Comparison of ENCODE assay signal across 9 mouse cellular contexts in the genomic region with DNA sequence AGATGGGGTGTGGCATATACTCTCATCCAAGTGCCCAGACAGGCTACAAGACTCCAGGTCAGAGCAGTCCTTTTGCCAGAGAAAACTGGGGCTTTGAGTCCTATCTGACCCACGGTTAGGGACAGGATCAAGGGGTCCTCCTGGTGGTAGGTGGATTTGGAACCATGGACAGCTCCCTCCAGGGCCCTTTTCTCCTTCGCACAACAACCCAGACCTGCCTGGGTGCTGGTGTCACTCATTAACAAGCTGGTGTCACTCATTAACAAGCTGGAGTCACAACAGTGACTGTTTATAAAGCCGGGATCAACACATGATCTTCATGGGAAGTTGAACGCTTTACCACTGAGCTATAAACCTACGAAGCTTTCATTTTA.
DNase-seq lines count a peak whose midpoint lies in the region; ATAC-seq and TF ChIP-seq lines count a peak whose summit lies in the region.
"Had no signal": no experiment of that assay in that cellular context is flagged by ENCODE, and none has a peak within 500 bp of the region (broad histone marks: within the 10 kb centered on the region; RNA-seq: fewer than 3 reads in every experiment).

No protein-coding gene starts in this region.

- TF ChIP-seq CTCF in lung, embryonic 14.5 days (IDR thresholded peaks at IDR 0.05; ENCODE audit: low read depth), result peak; percentile 16; the same call in 1 of the 2 replicates

- no peaks in the 10 kb centered on the region for H3K4me1 ChIP-seq in lung, embryonic 14.5 days (ENCODE audit: insufficient read depth)
- H3K4me1 ChIP-seq in liver, embryonic 16.5 days (ENCODE audit: control insufficient read depth, low read depth, low read length), result no peaks in the 10 kb centered on the region

- no peaks in the 10 kb centered on the region for H3K27me3 ChIP-seq in lung, embryonic 14.5 days (ENCODE audit: insufficient read depth, low read length)
- H3K27me3 ChIP-seq in liver, embryonic 16.5 days (ENCODE audit: control insufficient read depth, insufficient read depth, low read depth, low read length), result no peaks in the 10 kb centered on the region

- H3K9me3 ChIP-seq in lung, embryonic 14.5 days (ENCODE audit: low read depth, low read length), result no peaks in the 10 kb centered on the region
- no peaks in the 10 kb centered on the region for H3K9me3 ChIP-seq in liver, embryonic 16.5 days (replicated peaks; ENCODE audit: control insufficient read depth, low read length)

- H3K9ac ChIP-seq in lung, embryonic 14.5 days, result no peak overlapping the region
- no peak overlapping the region for H3K9ac ChIP-seq in liver, embryonic 16.5 days (ENCODE audit: low read depth, low read length)

- H3K4me2 ChIP-seq in lung, embryonic 14.5 days, result no peak overlapping the region
- no peak overlapping the region for H3K4me2 ChIP-seq in liver, embryonic 16.5 days (ENCODE audit: low read depth, low read length)

- intact Hi-C loops in left cerebral cortex, postnatal 10 days (cut with DNase I), result no loop called here

- H3K36me3 ChIP-seq in lung, embryonic 14.5 days (ENCODE audit: insufficient read depth), result no peaks in the 10 kb centered on the region
- H3K36me3 ChIP-seq in liver, embryonic 16.5 days (ENCODE audit: control insufficient read depth, insufficient read depth), result no peaks in the 10 kb centered on the region

- 12% methylated on average over 5 of the region's 5 CpGs for WGBS in lung, embryonic 14.5 days
- 4% methylated on average over 5 of the region's 5 CpGs for WGBS in liver, embryonic 16.5 days (ENCODE audit: insufficient replicate concordance)

- ATAC-seq in lung, embryonic 14.5 days (ENCODE audit: insufficient read depth), result no peak
- ATAC-seq in liver, embryonic 16.5 days (ENCODE audit: low read depth), result peak; percentile 47

- DNase-seq in lung, embryonic 14.5 days, result peak; percentile 55
- no peak for DNase-seq in lung, postnatal 25 days (ENCODE audit: low spot score)
- DNase-seq in embryo, embryonic 11 days, result peak; percentile 54
- peak; percentile 92 for DNase-seq in kidney, adult 9 months
- no peak for DNase-seq in left cerebral cortex, postnatal 10 days (ENCODE audit: extremely low spot score in 1 of 2, low spot score in 2 of 2)
- no peak for DNase-seq in layer of hippocampus, postnatal 10 days (ENCODE audit: low spot score in 2 of 2)
- no peak for DNase-seq in frontal cortex, postnatal 36 days (ENCODE audit: low spot score in 2 of 2)
- DNase-seq: cerebellum, adult 9-10 months had no signal

- H3K4me3 ChIP-seq in lung, embryonic 14.5 days (ENCODE audit: low read depth, low read length), result no peak overlapping the region
- no peak overlapping the region for H3K4me3 ChIP-seq in liver, embryonic 16.5 days (ENCODE audit: low read depth, low read length)

- H3K27ac ChIP-seq in lung, embryonic 14.5 days (ENCODE audit: low read depth), result no peak overlapping the region
- H3K27ac ChIP-seq in liver, embryonic 16.5 days (ENCODE audit: low read length), result no peak overlapping the region

Comparison
In these comparisons a context has a peak if more than half of its experiments do, and no peak if none do; other contexts are left out.
1. DNase-seq: peak in lung, embryonic 14.5 days (single experiment), embryo, embryonic 11 days (single experiment) and kidney, adult 9 months (single experiment); none in lung, postnatal 25 days (single experiment), left cerebral cortex, postnatal 10 days (0 of 2), layer of hippocampus, postnatal 10 days (0 of 2) and frontal cortex, postnatal 36 days (0 of 2).